Mouse (Mus musculus) liver, postnatal 0 days (tissue): ENCODE results near the gene Nr1d2. TPM values are rescaled to one million over a fixed set of nuclear protein-coding genes. Genes with fewer than 3 reads are reported as not detected.
A peak's percentile ranks its signal among the peaks of the same experiment; 100 is the strongest.

ENCODE experiments used
- ATAC-seq: fragments of 200-750 bp; cut with Nextera tagmentation; 2 replicates; pipeline ENCODE4 v1.8.0; 2017; ENCODE audit warnings: mild to moderate bottlenecking, moderate library complexity
- DNase-seq: peaks from one replicate; pipeline ENCODE4 v3.0.0-alpha.2; 2016
- H3K27ac ChIP-seq: fragments of 300-500 bp; sonication (generic); 2 replicates; pipeline ENCODE4 v1.5.1; 2014; ENCODE audit warnings: antibody characterized with exemption, moderate library complexity, mild to moderate bottlenecking, low read depth
- H3K27me3 ChIP-seq: fragments of 300-500 bp; sonication (generic); 2 replicates; pipeline ENCODE4 v1.6.1; 2014; ENCODE audit warnings: low read length, control low read depth, mixed read lengths; ENCODE audit not compliant: insufficient read depth
- H3K36me3 ChIP-seq: fragments of 300-500 bp; sonication (generic); replicated peaks from 2 replicates; pipeline ENCODE4 v1.6.1; 2014; ENCODE audit warnings: mild to moderate bottlenecking, control low read depth, low read length, moderate library complexity, mixed read lengths; ENCODE audit not compliant: insufficient read depth
- H3K4me1 ChIP-seq: fragments of 300-500 bp; sonication (generic); 2 replicates; pipeline ENCODE4 v1.6.1; 2014; ENCODE audit warnings: antibody characterized with exemption, mild to moderate bottlenecking, control low read depth; ENCODE audit not compliant: insufficient read depth
- H3K4me2 ChIP-seq: fragments of 300-500 bp; sonication (generic); 2 replicates; pipeline ENCODE4 v1.6.1; 2014; ENCODE audit warnings: low read depth, mild to moderate bottlenecking, low read length, moderate library complexity, mixed read lengths
- H3K4me3 ChIP-seq: fragments of 300-500 bp; sonication (generic); 2 replicates; pipeline ENCODE4 v1.5.1; 2014; ENCODE audit warnings: low read depth, low read length
- H3K9ac ChIP-seq: fragments of 300-500 bp; sonication (generic); replicated peaks from 2 replicates; pipeline ENCODE4 v1.6.1; 2014; ENCODE audit warnings: mild to moderate bottlenecking, moderate library complexity
- H3K9me3 ChIP-seq: fragments of 300-500 bp; sonication (generic); 2 replicates; pipeline ENCODE4 v1.6.1; 2016; ENCODE audit warnings: mild to moderate bottlenecking, control low read depth, low read length, mixed read lengths
- CTCF ChIP-seq: sonication (generic); IDR thresholded peaks from 2 replicates; pipeline ENCODE4 v1.5.1; 2016; ENCODE audit warnings: antibody characterized with exemption, low read depth
- EP300 ChIP-seq: IDR thresholded peaks from 2 replicates; pipeline ENCODE4 v1.6.1; 2016; ENCODE audit warnings: antibody characterized with exemption, low read depth, mild to moderate bottlenecking
- WGBS: fragments of 180-500 bp; shearing (Covaris S2); extraction: QIAGEN DNeasy Blood & Tissue Kit; methylation state at CpG from one replicate; pipeline ENCODE4 v1.1.7; 2014; ENCODE audit not compliant: insufficient replicate concordance; 5-methylcytosine and 5-hydroxymethylcytosine counted together
- polyA plus RNA-seq: library from polyadenylated mRNA; unstranded; fragments of >200 nt; fragmentation: Nextera tagmentation; extraction: Ambion mirVana; gene quantifications from 2 replicates; pipeline ENCODE4 v1.2.1, GENCODE M21; 2015

Gene Nr1d2
- polyA plus RNA-seq, result 6.2 and 6.5 TPM in 2 replicates

GRCm38 (mm10) chr14:18238750-18239731 is at the start of gene Nr1d2:
TSS of gene Nr1d2 (minus strand) at chr14:18239127.
- TF ChIP-seq EP300 (peak; percentile 60; the same call in 1 of the 2 replicates), CTCF (peak; percentile 41)
- Histone ChIP-seq H3K4me2 (peak within 1 kb of the TSS; percentile 93), H3K36me3 (no peaks in the 10 kb centered on the region), H3K9ac (peak within 1 kb of the TSS; percentile 94), H3K27me3 (no peaks in the 10 kb centered on the region), H3K9me3 (no peaks in the 10 kb centered on the region), H3K27ac (peak within 1 kb of the TSS; percentile 99), H3K4me1 (peaks cover 17% of the 10 kb centered on the region), H3K4me3 (peak within 1 kb of the TSS; percentile 87)
- ATAC-seq (peak; percentile 84), DNase-seq (peak; percentile 95)
- WGBS, result under 1% methylated on average over 49 of the region's 66 CpGs

GRCm38 (mm10) chr14:18287391-18287790 is 48.5 kb upstream of the Nr1d2 start:
- 64% methylated on average over 2 of the region's 2 CpGs for WGBS
- Histone ChIP-seq H3K27me3 (no peaks in the 10 kb centered on the region), H3K4me2 (no peak overlapping the region), H3K27ac (no peak overlapping the region), H3K4me3 (no peak overlapping the region), H3K9me3 (no peaks in the 10 kb centered on the region), H3K9ac (no peak overlapping the region), H3K36me3 (no peaks in the 10 kb centered on the region; the same call in none of the 2 replicates), H3K4me1 (0 out of 2 replicates have a peak, but pooled peaks cover 3% of the 10 kb centered on the region)
- no peak for DNase-seq
- no peak for ATAC-seq
- TF ChIP-seq CTCF (no peak), EP300 (no peak)

GRCm38 (mm10) chr14:18286441-18286840 is 47.5 kb upstream of the Nr1d2 start:
- Histone ChIP-seq H3K9ac (no peak overlapping the region), H3K27ac (no peak overlapping the region), H3K27me3 (no peaks in the 10 kb centered on the region), H3K4me1 (0 out of 2 replicates have a peak, but pooled peaks cover 3% of the 10 kb centered on the region), H3K4me2 (no peak overlapping the region), H3K9me3 (no peaks in the 10 kb centered on the region), H3K36me3 (peaks cover 4% of the 10 kb centered on the region), H3K4me3 (no peak overlapping the region)
- ATAC-seq, result no peak
- TF ChIP-seq CTCF (no peak), EP300 (no peak)
- 79% methylated on average over 2 of the region's 2 CpGs for WGBS
- no peak for DNase-seq

- Histone ChIP-seq H3K9ac (no peak overlapping the region), H3K27me3 (no peaks in the 10 kb centered on the region), H3K9me3 (no peaks in the 10 kb centered on the region), H3K4me1 (0 out of 2 replicates have a peak, but pooled peaks cover 3% of the 10 kb centered on the region), H3K27ac (no peak overlapping the region), H3K36me3 (peaks cover 4% of the 10 kb centered on the region), H3K4me2 (no peak overlapping the region), H3K4me3 (no peak overlapping the region)
- 80% methylated on average over 3 of the region's 3 CpGs for WGBS
- no peak for DNase-seq
- TF ChIP-seq EP300 (no peak), CTCF (no peak)
- ATAC-seq, result no peak
Measured at GRCm38 (mm10) chr14:18285476-18285875, 46.5 kb upstream of the Nr1d2 start.

GRCm38 (mm10) chr14:18284581-18284980 is 45.7 kb upstream of the Nr1d2 start:
- WGBS, result 72% methylated on average over 2 of the region's 2 CpGs
- Histone ChIP-seq H3K4me2 (no peak overlapping the region), H3K9ac (no peak overlapping the region), H3K4me3 (no peak overlapping the region), H3K36me3 (peaks cover 7% of the 10 kb centered on the region), H3K4me1 (0 out of 2 replicates have a peak, but pooled peaks cover 3% of the 10 kb centered on the region), H3K27me3 (no peaks in the 10 kb centered on the region), H3K9me3 (no peaks in the 10 kb centered on the region), H3K27ac (no peak overlapping the region)
- ATAC-seq, result no peak
- no peak for DNase-seq
- TF ChIP-seq EP300 (no peak), CTCF (peak; percentile 60)

GRCm38 (mm10) chr14:18280375-18280774 is 41.4 kb upstream of the Nr1d2 start:
- H3K4me2 ChIP-seq, result no peak overlapping the region
- H3K27ac ChIP-seq, result no peak overlapping the region
- TF ChIP-seq CTCF (no peak), EP300 (no peak)
- DNase-seq, result no peak
- H3K36me3 ChIP-seq, result peaks cover 21% of the 10 kb centered on the region
- H3K9me3 ChIP-seq, result no peaks in the 10 kb centered on the region
- H3K9ac ChIP-seq, result no peak overlapping the region
- H3K4me1 ChIP-seq, result no peaks in the 10 kb centered on the region
- H3K27me3 ChIP-seq, result no peaks in the 10 kb centered on the region
- WGBS, result 84% methylated on average over 5 of the region's 5 CpGs
- H3K4me3 ChIP-seq, result no peak overlapping the region
- no peak for ATAC-seq
